Mouse (Mus musculus): Measurements from ENCODE around the gene Traf4.

Traf4 gene

DNA sequence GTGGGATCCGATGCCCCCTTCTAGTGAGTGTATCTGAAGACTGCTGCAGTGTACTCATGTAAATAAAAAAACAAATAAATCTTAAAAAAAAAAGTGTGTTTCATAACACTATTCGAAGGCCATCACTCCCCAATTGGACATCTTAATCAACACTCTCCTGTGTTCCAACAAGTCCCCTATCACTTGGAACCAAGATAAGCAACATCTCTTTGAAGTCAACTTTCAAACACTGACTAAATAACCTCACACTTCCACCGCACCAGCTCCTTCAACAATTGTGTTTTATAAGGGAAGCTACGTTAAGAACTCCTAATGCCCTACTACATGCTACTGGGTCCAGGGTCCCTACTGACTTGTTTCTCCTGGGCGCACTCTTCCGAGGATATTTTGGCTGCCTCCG is 17.1 kb upstream of the Traf4 start:
- DNase-seq: no peak

GRCm38 (mm10) chr11:78181830-78182357 is 16.5 kb upstream of the Traf4 start:
- DNase-seq: no peak

- no peak for DNase-seq
Measured at GRCm38 (mm10) chr11:78180081-78180761, 14.8 kb upstream of the Traf4 start.

DNA sequence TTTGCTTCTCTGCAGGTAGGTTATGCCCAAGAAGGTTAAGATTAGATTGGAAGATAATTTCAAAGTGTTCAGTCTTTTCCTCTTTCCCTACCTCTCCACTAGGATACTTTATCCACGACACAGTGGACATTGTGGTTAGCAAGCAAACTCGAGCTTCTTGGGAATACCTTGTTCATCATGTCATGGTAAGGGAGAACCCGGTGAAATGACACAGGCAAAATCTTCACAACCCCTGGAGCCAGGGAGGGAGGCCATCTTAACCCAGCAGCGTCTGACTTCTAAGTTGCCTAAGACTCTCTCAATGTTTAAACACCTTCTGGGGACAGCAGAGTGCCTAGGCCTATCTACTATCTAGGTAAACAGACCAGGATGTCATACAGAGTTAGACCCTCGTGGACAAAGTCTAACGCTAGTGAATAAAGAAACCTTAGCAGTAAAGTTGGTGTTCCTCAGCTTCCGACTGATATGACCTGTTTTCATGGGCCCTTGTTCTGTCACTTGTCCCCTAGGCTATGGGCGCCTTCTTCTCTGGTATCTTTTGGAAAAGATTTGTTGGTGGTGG is 14.1 kb upstream of the Traf4 start:
- no peak for DNase-seq

DNA sequence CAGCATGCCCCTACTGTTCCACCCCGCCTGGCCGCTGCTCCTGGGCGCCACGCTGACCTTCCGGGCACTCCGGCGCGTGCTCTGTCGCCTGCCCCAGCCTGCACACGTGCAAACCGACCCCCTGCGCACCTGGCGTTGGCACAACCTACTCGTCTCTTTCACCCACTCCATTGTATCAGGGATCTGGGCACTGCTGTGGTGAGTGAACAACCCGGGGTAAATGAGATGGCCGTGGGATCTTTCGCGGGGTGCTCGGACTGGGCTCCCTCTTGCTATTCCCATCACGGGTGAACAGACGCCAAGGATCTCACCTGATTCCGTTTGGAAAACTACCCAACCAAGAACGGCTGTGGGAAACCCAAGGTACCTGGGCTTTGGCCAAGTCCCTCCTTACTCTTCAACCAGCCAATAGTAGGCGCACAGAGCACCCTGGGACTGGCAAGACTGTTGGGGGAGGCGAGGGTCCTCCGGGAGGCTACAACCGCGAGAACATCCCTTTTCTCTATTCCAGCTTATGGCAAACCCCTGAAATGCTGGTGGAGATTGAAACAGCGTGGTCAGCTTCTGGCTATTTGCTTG is 13.6 kb upstream of the Traf4 start:
- peak; percentile 80 for DNase-seq

- DNase-seq: peak; percentile 99
Measured at GRCm38 (mm10) chr11:78177903-78178858, 12.8 kb upstream of the Traf4 start.

GRCm38 (mm10) chr11:78177437-78177836 is 12.0 kb upstream of the Traf4 start:
- peak; percentile 75 for DNase-seq

- DNase-seq: no peak
Measured at GRCm38 (mm10) chr11:78176905-78177331, 11.5 kb upstream of the Traf4 start.

GRCm38 (mm10) chr11:78176402-78176862 is 11.0 kb upstream of the Traf4 start, which contains the start of the genes Nek8 and Tlcd1:
TSS of gene Nek8 (minus strand) at chr11:78176675.
TSS of gene Tlcd1 (plus strand) at chr11:78176711.
- DNase-seq: peak; percentile 96

GRCm38 (mm10) chr11:78175771-78176401 is 10.5 kb upstream of the Traf4 start:
- no peak for DNase-seq

GRCm38 (mm10) chr11:78174506-78174905 is 9.1 kb upstream of the Traf4 start:
- no peak for DNase-seq

DNA sequence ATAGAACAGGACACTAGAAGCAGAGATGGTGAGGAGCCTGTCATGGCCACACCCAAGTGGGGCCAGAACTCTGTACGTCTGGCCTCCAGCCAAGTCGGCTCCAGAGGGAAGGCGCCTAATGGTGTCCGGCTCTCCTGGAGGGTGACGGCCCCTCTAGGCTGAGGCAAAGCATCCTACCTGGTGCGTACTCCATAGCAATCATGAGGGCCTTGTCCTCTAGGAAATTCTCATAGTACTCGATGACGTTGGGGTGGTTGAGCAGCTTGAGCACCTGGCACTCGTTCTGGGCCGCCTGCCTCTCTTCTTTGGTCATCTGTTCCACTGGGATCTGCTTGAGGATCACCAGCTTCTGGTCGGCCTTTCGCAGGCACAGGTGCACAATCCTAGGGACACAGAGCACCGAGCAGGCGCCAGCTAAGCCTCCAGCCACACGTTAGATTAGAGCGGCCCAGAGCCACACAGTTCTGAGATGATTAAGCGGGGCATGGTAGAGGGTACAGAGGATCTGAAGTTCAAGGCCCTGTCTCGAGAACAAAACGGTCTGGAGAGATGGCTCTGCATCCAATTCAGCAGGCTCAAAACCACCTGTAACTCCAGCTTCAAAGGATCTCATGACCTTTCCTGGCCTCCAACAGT is 7.5 kb upstream of the Traf4 start:
- DNase-seq: no peak

- no peak for DNase-seq
Measured at GRCm38 (mm10) chr11:78172034-78172747, 6.8 kb upstream of the Traf4 start.

- DNase-seq: no peak
Measured at GRCm38 (mm10) chr11:78171328-78171727, 5.9 kb upstream of the Traf4 start.

DNA sequence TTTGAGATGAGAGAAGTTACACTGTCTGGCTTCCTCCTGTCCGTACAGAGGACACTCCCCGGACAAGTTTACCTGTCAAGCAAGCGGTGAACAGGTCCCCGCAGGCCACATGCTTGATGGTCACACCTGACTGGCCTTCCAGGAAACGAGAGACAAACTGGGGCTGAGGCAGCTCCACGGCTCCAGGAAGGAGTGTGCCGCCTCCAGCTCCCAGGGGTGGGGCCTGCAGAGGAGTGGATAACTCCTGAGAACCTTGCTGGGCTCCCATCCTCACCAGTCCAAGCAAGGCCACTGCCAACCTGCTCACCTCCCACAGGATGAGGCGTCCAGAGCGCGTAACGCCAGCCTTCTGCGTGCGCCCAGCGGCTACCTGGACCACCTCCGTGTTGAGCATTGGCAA is 4.9 kb upstream of the Traf4 start:
- no peak for DNase-seq

DNA sequence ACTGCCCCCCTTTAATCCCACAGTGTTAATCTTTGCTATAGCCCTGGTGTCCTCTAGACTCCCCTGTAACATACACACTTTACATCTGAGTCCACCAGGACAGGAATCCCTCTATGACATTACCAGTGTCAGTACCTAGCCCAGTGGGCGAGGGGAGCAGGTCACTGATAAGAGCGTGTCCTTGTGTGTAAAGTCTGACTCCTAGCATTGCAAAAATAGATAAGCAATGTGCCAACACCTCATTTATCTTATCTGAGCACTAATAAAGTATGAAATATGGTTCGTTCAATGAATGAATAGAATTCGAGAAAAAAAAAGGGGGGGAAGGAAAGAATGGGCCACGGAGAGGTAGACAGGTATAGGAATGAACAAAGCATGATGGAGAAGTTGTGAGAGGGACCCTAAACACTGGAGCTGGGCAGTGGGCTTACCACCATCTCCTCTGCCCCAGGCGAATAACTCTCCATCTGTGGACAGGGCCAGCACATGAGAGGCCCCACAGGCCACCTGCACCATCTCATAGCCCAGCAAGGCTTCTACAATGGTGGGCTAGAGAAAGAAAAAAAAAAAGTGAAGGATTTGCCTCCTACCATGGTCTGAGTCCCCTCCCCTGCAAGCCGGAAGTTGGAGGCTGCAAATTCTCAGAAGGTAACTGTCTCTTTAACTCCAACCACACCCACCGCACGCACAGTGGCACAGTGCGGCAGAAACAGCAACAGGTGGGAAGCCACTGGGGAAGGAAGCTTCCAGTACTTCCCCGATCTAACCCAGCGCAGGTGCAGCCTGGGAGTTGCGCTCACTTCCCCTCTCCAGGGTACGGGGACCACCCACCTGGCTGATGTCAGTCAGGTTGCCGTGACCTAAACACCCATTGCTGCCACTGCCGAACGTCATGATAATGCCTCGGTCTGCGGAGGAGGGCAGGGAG is 3.4 kb upstream of the Traf4 start:
- no peak for DNase-seq

- no peak for DNase-seq
Measured at GRCm38 (mm10) chr11:78167257-78167959, 2.0 kb upstream of the Traf4 start.

GRCm38 (mm10) chr11:78166640-78167039 is 1.3 kb upstream of the Traf4 start:
- no peak for DNase-seq

DNA sequence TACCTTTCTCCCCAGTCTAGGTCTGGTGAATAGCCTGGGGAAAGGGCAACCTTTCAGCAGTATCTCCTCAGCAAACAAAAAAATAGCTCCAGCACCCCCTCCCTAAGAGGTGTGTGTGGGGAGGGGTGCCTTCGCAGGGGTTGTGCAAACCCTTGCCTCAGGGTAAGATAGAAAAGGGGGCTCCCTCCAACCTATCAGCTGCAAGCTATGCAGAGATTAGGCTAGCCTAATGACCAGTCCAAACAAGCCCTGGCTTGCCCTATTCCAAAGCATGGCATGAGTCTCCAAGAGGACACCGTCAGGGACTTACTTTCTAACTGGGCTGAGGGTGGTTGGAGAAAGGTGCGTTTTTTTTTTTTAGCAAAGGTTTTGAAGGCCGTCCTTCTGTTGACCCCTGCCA is 772 bp upstream of the Traf4 start:
- no peak for DNase-seq

Measured in lung, postnatal 10 days (tissue).